Mouse (Mus musculus) stomach, postnatal 0 days (tissue): Measurements from ENCODE around the gene P2rx7. TPM values are rescaled to one million over a fixed set of nuclear protein-coding genes. Genes with fewer than 3 reads are reported as not detected.

Experiments used
- ATAC-seq: fragments of 200-750 bp; cut with Nextera tagmentation; 2 replicates; pipeline ENCODE4 v1.8.0; 2017; ENCODE audit not compliant: low FRiP score, low TSS enrichment
- DNase-seq: peaks from one replicate; pipeline ENCODE4 v3.0.0-alpha.2; 2016; ENCODE audit warnings: low spot score
- H3K27ac ChIP-seq: fragments of 300-500 bp; sonication (generic); replicated peaks from 2 replicates; pipeline ENCODE4 v1.5.1; 2014; ENCODE audit warnings: mild to moderate bottlenecking, control low read depth
- H3K27me3 ChIP-seq: fragments of 300-500 bp; sonication (generic); 2 replicates; pipeline ENCODE4 v1.6.1; 2014; ENCODE audit warnings: low read length; ENCODE audit not compliant: control insufficient read depth, insufficient read depth
- H3K36me3 ChIP-seq: fragments of 300-500 bp; sonication (generic); 2 replicates; pipeline ENCODE4 v1.6.1; 2014; ENCODE audit warnings: low read length, mixed read lengths; ENCODE audit not compliant: control insufficient read depth, insufficient read depth
- H3K4me1 ChIP-seq: fragments of 300-500 bp; sonication (generic); replicated peaks from 2 replicates; pipeline ENCODE4 v1.6.1; 2014; ENCODE audit warnings: antibody characterized with exemption; ENCODE audit not compliant: control insufficient read depth, insufficient read depth
- H3K4me2 ChIP-seq: fragments of 300-500 bp; sonication (generic); replicated peaks from 2 replicates; pipeline ENCODE4 v1.6.1; 2014; ENCODE audit warnings: low read depth, mild to moderate bottlenecking, control low read depth, moderate library complexity
- H3K4me3 ChIP-seq: fragments of 300-500 bp; sonication (generic); 2 replicates; pipeline ENCODE4 v1.5.1; 2014; ENCODE audit warnings: low read depth, low read length, control low read depth
- H3K9ac ChIP-seq: fragments of 300-500 bp; sonication (generic); 2 replicates; pipeline ENCODE4 v1.6.1; 2014; ENCODE audit warnings: mild to moderate bottlenecking, low read length, control low read depth, mixed read lengths
- H3K9me3 ChIP-seq: fragments of 300-500 bp; sonication (generic); 2 replicates; pipeline ENCODE4 v1.6.1; 2016; ENCODE audit warnings: low read length; ENCODE audit not compliant: control insufficient read depth
- CTCF ChIP-seq: IDR thresholded peaks from 2 replicates; pipeline ENCODE4 v1.5.1; 2016; ENCODE audit warnings: antibody characterized with exemption, low read depth, mild to moderate bottlenecking, moderate library complexity
- EP300 ChIP-seq: optimal IDR thresholded peaks from 2 replicates; pipeline ENCODE3; 2016; ENCODE audit warnings: antibody characterized with exemption
- WGBS: fragments of 180-500 bp; shearing (Covaris S2); extraction: QIAGEN DNeasy Blood & Tissue Kit; methylation state at CpG from one replicate; pipeline ENCODE4 v1.1.7; 2014; 5-methylcytosine and 5-hydroxymethylcytosine counted together
- polyA plus RNA-seq: library from polyadenylated mRNA; unstranded; fragments of >200 nt; fragmentation: Nextera tagmentation; extraction: Ambion mirVana; gene quantifications from 2 replicates; pipeline ENCODE4 v1.2.1, GENCODE M21; 2015

Gene P2rx7
- polyA plus RNA-seq, 1 experiment from 2014 or later = 2.1 TPM

GRCm38 (mm10) chr5:122706917-122707275 lies 63.2 kb downstream of the P2rx7 start:
- peak; percentile 30 for ATAC-seq
- 37% methylated on average over 5 of the region's 5 CpGs for WGBS

GRCm38 (mm10) chr5:122707276-122708181 lies 63.8 kb downstream of the P2rx7 start, which contains the start of gene P2rx4:
Gene P2rx4, plus strand, starts transcription at chr5:122707544.
- H3K4me2 ChIP-seq = peak within 1 kb of the TSS; percentile 91
- no peak for TF ChIP-seq EP300
- TF ChIP-seq CTCF = peak; percentile 43; the same call in 1 of the 2 replicates
- under 1% methylated on average over 65 of the region's 66 CpGs for WGBS

More at GRCm38 (mm10) chr5:122706917-122707275, 63.2 kb downstream of the P2rx7 start:
- Histone ChIP-seq H3K9me3 (no peaks in the 10 kb centered on the region), H3K4me2 (peak overlapping the region; percentile 91), H3K4me1 (peaks cover 3% of the 10 kb centered on the region; the same call in 1 of the 2 replicates), H3K27ac (peak overlapping the region; percentile 89), H3K9ac (peak overlapping the region; percentile 77), H3K4me3 (peak overlapping the region; percentile 70), H3K27me3 (no peaks in the 10 kb centered on the region), H3K36me3 (no peaks in the 10 kb centered on the region)
- DNase-seq = no peak
- TF ChIP-seq CTCF (no peak), EP300 (no peak)

GRCm38 (mm10) chr5:122708819-122709218 lies 65.1 kb downstream of the P2rx7 start:
- no peak for TF ChIP-seq EP300
- TF ChIP-seq CTCF = no peak
- no peak overlapping the region for H3K9ac ChIP-seq
- no peak overlapping the region for H3K4me2 ChIP-seq
- DNase-seq (no peak), ATAC-seq (no peak)
- H3K4me3 ChIP-seq = no peak overlapping the region
- no peaks in the 10 kb centered on the region for H3K36me3 ChIP-seq
- H3K27ac ChIP-seq = no peak overlapping the region
- WGBS = 83% methylated on average over 6 of the region's 6 CpGs
- no peaks in the 10 kb centered on the region for H3K27me3 ChIP-seq
- H3K9me3 ChIP-seq = no peaks in the 10 kb centered on the region
- H3K4me1 ChIP-seq = peaks cover 3% of the 10 kb centered on the region; the same call in 1 of the 2 replicates

More at GRCm38 (mm10) chr5:122707276-122708181, 63.8 kb downstream of the P2rx7 start, which contains the start of gene P2rx4:
- peak; percentile 84 for DNase-seq
- Histone ChIP-seq H3K4me3 (peak within 1 kb of the TSS; percentile 70), H3K27me3 (no peaks in the 10 kb centered on the region), H3K9ac (peak within 1 kb of the TSS; percentile 77), H3K36me3 (no peaks in the 10 kb centered on the region), H3K4me1 (peaks cover 3% of the 10 kb centered on the region; the same call in 1 of the 2 replicates), H3K27ac (peak within 1 kb of the TSS; percentile 89), H3K9me3 (no peaks in the 10 kb centered on the region)
- peak; percentile 88 for ATAC-seq

DNA sequence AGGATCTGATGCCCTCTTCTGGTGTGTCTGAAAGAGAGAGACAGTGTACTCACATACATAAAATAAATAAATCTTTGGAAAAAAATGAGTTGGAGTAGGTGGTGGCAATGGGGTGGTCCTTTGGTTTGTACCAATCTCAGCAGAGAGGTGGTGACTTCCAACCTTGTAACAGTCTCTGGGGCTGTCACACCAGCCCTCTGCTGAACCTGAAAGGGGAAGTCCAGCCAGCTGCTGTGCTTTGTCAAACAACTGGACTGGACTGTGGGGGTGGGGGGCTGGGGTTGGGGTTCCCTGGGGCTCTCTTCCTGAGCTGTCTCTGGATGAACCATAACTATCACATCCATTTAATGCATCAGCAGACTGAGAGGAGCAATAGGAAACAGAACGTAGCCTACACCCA lies 72.0 kb downstream of the P2rx7 start:
- H3K36me3 ChIP-seq = no peaks in the 10 kb centered on the region
- TF ChIP-seq EP300 (no peak), CTCF (no peak)
- ATAC-seq (no peak), DNase-seq (no peak)
- no peak overlapping the region for H3K27ac ChIP-seq
- H3K4me2 ChIP-seq = no peak overlapping the region
- no peaks in the 10 kb centered on the region for H3K27me3 ChIP-seq
- no peaks in the 10 kb centered on the region for H3K4me1 ChIP-seq
- H3K9ac ChIP-seq = no peak overlapping the region
- no peak overlapping the region for H3K4me3 ChIP-seq
- 85% methylated on average over 1 of the region's 1 CpGs for WGBS
- no peaks in the 10 kb centered on the region for H3K9me3 ChIP-seq

DNA sequence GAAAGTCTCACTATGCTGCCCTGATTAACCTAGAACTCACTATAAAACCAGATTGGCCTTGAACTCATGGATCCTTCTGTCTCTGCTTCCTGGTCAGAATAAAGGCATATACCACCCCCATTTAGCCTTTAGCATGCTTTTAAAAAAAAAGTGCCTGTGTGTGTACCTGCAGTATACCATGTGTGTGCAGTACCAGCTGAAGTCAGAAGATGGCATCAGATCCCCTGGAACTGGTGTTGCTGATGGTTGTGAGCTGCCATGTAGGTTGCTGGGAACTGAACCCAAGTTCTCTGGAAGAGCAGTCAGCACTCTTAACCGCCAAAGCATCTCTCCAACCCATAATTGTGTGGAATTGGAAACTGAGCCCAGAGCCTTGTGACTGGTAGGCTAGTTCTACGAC lies 73.1 kb downstream of the P2rx7 start:
- no peaks in the 10 kb centered on the region for H3K9me3 ChIP-seq
- DNase-seq (no peak), ATAC-seq (no peak)
- no peak overlapping the region for H3K4me3 ChIP-seq
- H3K36me3 ChIP-seq = no peaks in the 10 kb centered on the region
- H3K27me3 ChIP-seq = no peaks in the 10 kb centered on the region
- no peak overlapping the region for H3K9ac ChIP-seq
- TF ChIP-seq CTCF (peak; percentile 35; the same call in 1 of the 2 replicates), EP300 (no peak)
- H3K4me2 ChIP-seq = no peak overlapping the region
- H3K4me1 ChIP-seq = no peaks in the 10 kb centered on the region
- no peak overlapping the region for H3K27ac ChIP-seq
- WGBS = 97% methylated on average over 2 of the region's 2 CpGs

DNA sequence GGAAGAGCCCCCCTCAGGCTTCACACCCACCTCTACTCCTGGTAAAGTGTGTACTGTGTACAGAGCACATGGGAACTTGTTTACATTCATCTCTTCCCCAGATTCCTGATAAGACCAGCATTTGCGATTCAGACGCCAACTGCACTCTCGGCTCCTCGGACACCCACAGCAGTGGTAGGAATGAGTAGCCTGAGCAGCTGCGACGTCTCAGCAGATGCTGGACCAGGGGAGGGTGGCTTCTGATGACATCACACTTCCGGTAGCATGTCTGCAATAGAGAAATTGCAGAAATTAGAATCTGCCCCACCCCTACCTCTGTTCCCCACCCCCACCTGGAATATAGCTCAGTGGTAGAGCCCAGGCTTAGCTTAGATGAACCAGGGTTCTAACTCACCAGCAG lies 74.7 kb downstream of the P2rx7 start:
- TF ChIP-seq EP300 (no peak), CTCF (no peak)
- Histone ChIP-seq H3K9ac (no peak overlapping the region), H3K36me3 (no peaks in the 10 kb centered on the region), H3K4me1 (no peaks in the 10 kb centered on the region), H3K27ac (no peak overlapping the region), H3K4me3 (no peak overlapping the region), H3K27me3 (no peaks in the 10 kb centered on the region), H3K9me3 (no peaks in the 10 kb centered on the region), H3K4me2 (no peak overlapping the region)
- WGBS = 42% methylated on average over 7 of the region's 7 CpGs
- DNase-seq (no peak), ATAC-seq (peak; percentile 56; the same call in 1 of the 2 replicates)
